11 mouse cellular contexts compared by ENCODE assay signal in the genomic region with DNA sequence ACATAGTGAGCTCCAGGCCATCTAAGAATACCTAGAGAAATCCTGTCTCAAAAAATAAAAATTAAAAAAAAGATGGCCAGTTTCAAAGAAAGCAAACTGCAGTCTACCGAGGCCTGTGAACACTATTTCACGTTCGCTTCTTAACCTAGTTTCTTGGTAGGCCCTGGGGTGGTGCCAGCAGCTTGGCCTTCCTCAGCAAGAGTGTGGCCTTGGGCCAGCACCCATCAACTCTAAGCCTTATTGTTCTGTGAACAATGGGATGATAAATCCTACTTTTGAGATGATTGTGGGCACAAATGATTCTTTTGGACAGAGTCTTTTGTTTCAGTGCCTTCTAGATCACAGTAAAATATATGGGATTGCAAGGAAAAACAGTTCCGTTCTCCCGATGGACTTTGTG. TPM values are rescaled to one million over a fixed set of nuclear protein-coding genes. Genes with fewer than 3 reads are reported as not detected.
DNase-seq lines count a peak whose midpoint lies in the region; ATAC-seq lines count a peak whose summit lies in the region.
"Had no signal": no experiment of that assay in that cellular context is flagged by ENCODE, and none has a peak within 500 bp of the region (broad histone marks: within the 10 kb centered on the region; RNA-seq: fewer than 3 reads in every experiment).

No protein-coding gene starts in this region.

- ATAC-seq in monocyte, adult 5-6 weeks (replicated peaks; ENCODE audit: insufficient number of reproducible peaks, low FRiP score, low TSS enrichment, poor library complexity, severe bottlenecking): no peak
- ATAC-seq: midbrain, embryonic 16.5 days had no signal

- intact Hi-C loops in left cerebral cortex, postnatal 4 days (cut with DNase I): no loop called here

- DNase-seq in adrenal gland, adult (ENCODE audit: inconsistent age in 2 of 2, low spot score in 1 of 2): peak; percentile 58 to 79
- DNase-seq in adrenal gland, postnatal 4 days (ENCODE audit: low spot score in 2 of 2): no peak
- DNase-seq in left cerebral cortex, postnatal 4 days: peak; percentile 27
- DNase-seq in left cerebral cortex, adult 11 months (ENCODE audit: low spot score): no peak
- DNase-seq in adrenal gland, postnatal 36 days: peak; percentile 67 to 82
- peak; percentile 53 for DNase-seq in kidney, postnatal 14 days
- DNase-seq in urinary bladder, adult 2 months (ENCODE audit: low spot score): no peak
- DNase-seq: embryo, embryonic 11 days; thymus, postnatal 4 days had no signal

RNA-seq across cellular contexts. Expression of gene Rangap1, which starts 13.4 kb away (rescaled TPM):
- total RNA-seq in adrenal gland, postnatal 4 days (2021): 10 to 100 TPM; 53.6 to 62.6 TPM
- 100 to 1,000 TPM; 170 to 180 TPM for total RNA-seq in left cerebral cortex, postnatal 4 days (2021)
- 10 to 100 TPM; 54.2 to 78.8 TPM for total RNA-seq in adrenal gland, postnatal 36 days (2021)
- polyA plus RNA-seq in urinary bladder, adult 2 months (2012; rRNA removed): 29.4 and 31.0 TPM in 2 replicates
- 37.6 to 62.3 TPM (median 38.3 TPM) in 3 replicates for total RNA-seq in monocyte, adult 5-6 weeks (2017)

RNA-seq across cellular contexts. Expression of gene Zc3h7b, which starts 13.8 kb away (rescaled TPM):
- 10 to 100 TPM; 94.6 to 98.5 TPM for total RNA-seq in adrenal gland, postnatal 4 days (2021)
- total RNA-seq in left cerebral cortex, postnatal 4 days (2021): 100 to 1,000 TPM; 219 to 235 TPM
- total RNA-seq in adrenal gland, postnatal 36 days (2021): 10 to 100 TPM; 75.1 to 77.3 TPM
- 30.8 and 41.0 TPM in 2 replicates for polyA plus RNA-seq in urinary bladder, adult 2 months (2012; rRNA removed)
- 6.6 to 14.2 TPM (median 7.1 TPM) in 3 replicates for total RNA-seq in monocyte, adult 5-6 weeks (2017)

RNA-seq across cellular contexts. Expression of gene Tef, which starts 43.5 kb away (rescaled TPM):
- total RNA-seq in adrenal gland, postnatal 4 days (2021): 10 to 100 TPM; 84.6 to 86.1 TPM
- 10 to 100 TPM; 68.1 to 69.6 TPM for total RNA-seq in left cerebral cortex, postnatal 4 days (2021)
- 100 to 1,000 TPM in 1 of 2 experiments, 10 to 100 TPM in 1; 61.4 to 101 TPM for total RNA-seq in adrenal gland, postnatal 36 days (2021)
- polyA plus RNA-seq in urinary bladder, adult 2 months (2012; rRNA removed): 193 and 226 TPM in 2 replicates
- total RNA-seq in monocyte, adult 5-6 weeks (2017): 44.4 to 60.3 TPM (median 52.9 TPM) in 3 replicates

Comparison
In these comparisons a context has a peak if more than half of its experiments do, and no peak if none do; other contexts are left out.
1. DNase-seq: peak in adrenal gland, adult (2 of 2), left cerebral cortex, postnatal 4 days (single experiment), adrenal gland, postnatal 36 days (2 of 2) and kidney, postnatal 14 days (single experiment); none in adrenal gland, postnatal 4 days (0 of 2), left cerebral cortex, adult 11 months (single experiment) and urinary bladder, adult 2 months (single experiment).